35 mouse cellular contexts compared by ENCODE assay signal in genomic region chr1:31071209-31071608, GRCm38 (mm10).
"Had no signal": no experiment of that assay in that cellular context is flagged by ENCODE, and none has a peak within 500 bp of the region (broad histone marks: within the 10 kb centered on the region; RNA-seq: fewer than 3 reads in every experiment).

No protein-coding gene starts in this region.

- H3K9me3 ChIP-seq: heart, embryonic 12.5 days; heart, embryonic 13.5 days; heart, embryonic 15.5 days; hindbrain, embryonic 10.5 days; hindbrain, embryonic 12.5 days; hindbrain, embryonic 13.5 days; hindbrain, embryonic 15.5 days; intestine, embryonic 15.5 days; kidney, embryonic 15.5 days had no signal

- ATAC-seq: hindbrain, embryonic 16.5 days; hindbrain, postnatal 0 days; inflammation-experienced regulatory T-cells, adult 6 months; intestine, embryonic 15.5 days; intestine, embryonic 16.5 days; intestine, postnatal 0 days had no signal

- H3K4me1 ChIP-seq: hindbrain, embryonic 10.5 days; hindbrain, embryonic 12.5 days; hindbrain, embryonic 13.5 days; hindbrain, embryonic 15.5 days; intestine, embryonic 15.5 days; kidney, embryonic 15.5 days had no signal

- DNase-seq: heart, postnatal 10 days; heart, postnatal 14 days; heart, postnatal 36 days; heart, postnatal 4 days; kidney, adult 11 months; kidney, adult 18-20 months; kidney, adult 2 months; kidney, adult 8-10 months; kidney, adult 9 months; kidney, postnatal 10 days; kidney, postnatal 14 days; kidney, postnatal 25 days; kidney, postnatal 36 days; kidney, postnatal 4 days; layer of hippocampus, adult 9-11 months; layer of hippocampus, postnatal 36 days had no signal

- H3K27me3 ChIP-seq: heart, embryonic 12.5 days; heart, embryonic 13.5 days; heart, embryonic 15.5 days; hindbrain, embryonic 12.5 days; hindbrain, embryonic 13.5 days; hindbrain, embryonic 15.5 days; intestine, embryonic 15.5 days; kidney, embryonic 15.5 days had no signal

- H3K4me2 ChIP-seq: heart, embryonic 11.5 days; heart, embryonic 12.5 days; heart, embryonic 13.5 days; heart, embryonic 15.5 days; hindbrain, embryonic 12.5 days; hindbrain, embryonic 13.5 days; hindbrain, embryonic 14.5 days; hindbrain, embryonic 15.5 days; intestine, embryonic 15.5 days; kidney, embryonic 15.5 days had no signal

- H3K36me3 ChIP-seq: heart, embryonic 12.5 days; heart, embryonic 13.5 days; heart, embryonic 15.5 days; hindbrain, embryonic 10.5 days; hindbrain, embryonic 12.5 days; hindbrain, embryonic 13.5 days; hindbrain, embryonic 15.5 days; intestine, embryonic 15.5 days; kidney, embryonic 15.5 days had no signal

- H3K9ac ChIP-seq: heart, embryonic 12.5 days; heart, embryonic 13.5 days; heart, embryonic 15.5 days; hindbrain, embryonic 12.5 days; hindbrain, embryonic 13.5 days; hindbrain, embryonic 14.5 days; hindbrain, embryonic 15.5 days; intestine, embryonic 15.5 days; kidney, embryonic 15.5 days had no signal

- H3K27ac ChIP-seq: heart, embryonic 13.5 days; heart, embryonic 15.5 days; hindbrain, embryonic 10.5 days; hindbrain, embryonic 12.5 days; hindbrain, embryonic 13.5 days; hindbrain, embryonic 14.5 days; hindbrain, embryonic 15.5 days; hindbrain, postnatal 0 days; intestine, embryonic 15.5 days; kidney, embryonic 15.5 days; kidney, postnatal 0 days; layer of hippocampus, adult 2 months; left cerebral cortex, adult 2 months had no signal

- H3K4me3 ChIP-seq: heart, embryonic 12.5 days; heart, embryonic 13.5 days; heart, embryonic 15.5 days; hindbrain, embryonic 10.5 days; hindbrain, embryonic 12.5 days; hindbrain, embryonic 13.5 days; hindbrain, embryonic 15.5 days; intestine, embryonic 15.5 days; kidney, embryonic 15.5 days; layer of hippocampus, adult 2 months; left cerebral cortex, adult 2 months had no signal
